Mouse (Mus musculus): ENCODE measurements around the gene Dhx9. TPM values are rescaled to one million over a fixed set of nuclear protein-coding genes. Genes with fewer than 3 reads are reported as not detected.

The Dhx9 gene
- total and polyA plus RNA-seq, 2 experiments: 5.7 to 41.1 TPM

DNA sequence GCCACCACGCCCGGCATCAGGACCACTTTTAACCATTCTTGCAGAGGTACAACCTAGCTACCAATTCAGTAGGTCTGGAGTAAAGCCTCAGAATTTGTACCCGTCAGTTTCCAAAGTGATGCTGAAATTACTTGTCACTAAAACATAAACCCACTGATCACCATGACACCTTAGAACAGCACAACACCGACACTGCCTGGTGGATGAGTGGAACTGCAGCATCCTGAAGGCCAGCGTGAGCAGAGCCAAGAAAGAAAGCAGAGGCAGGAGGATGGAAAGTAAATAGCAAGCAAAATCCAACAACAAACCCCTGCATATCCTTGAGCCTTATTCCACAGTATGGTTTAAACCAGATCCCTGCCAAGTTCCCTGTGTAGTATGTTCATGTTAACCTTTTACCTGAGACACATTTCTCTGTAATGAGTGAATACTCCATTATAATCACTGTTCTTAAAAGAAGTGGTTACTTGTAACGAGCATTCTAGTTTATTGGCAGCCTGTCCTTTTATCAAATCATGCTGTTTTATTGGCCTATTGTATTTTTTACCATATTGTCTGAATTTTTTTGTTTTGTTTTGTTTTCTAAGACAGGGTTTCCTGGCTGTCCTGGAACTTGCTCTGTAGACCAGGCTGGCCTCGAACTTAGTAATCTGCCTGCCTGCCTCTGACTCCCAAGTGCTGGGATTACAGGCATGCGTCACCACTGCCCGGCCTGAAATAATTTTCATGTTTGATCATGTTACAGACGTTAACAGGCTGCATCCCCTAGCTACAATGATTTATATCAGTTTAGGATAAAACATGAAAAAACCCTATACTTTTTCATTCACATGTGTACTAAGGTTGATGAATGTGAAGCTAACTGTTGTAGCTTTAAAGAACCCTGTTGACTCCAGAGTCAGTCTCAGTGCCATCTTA is 36.0 kb downstream of the Dhx9 start:
- Histone ChIP-seq H3K4me3 (ENCODE audit: insufficient read depth, low read depth, low read length) (no peak overlapping the region), H3K79me2 (ENCODE audit: control insufficient read depth, insufficient read depth, low read length) (no peaks in the 10 kb centered on the region), H3K4me1 (ENCODE audit: control insufficient read depth, insufficient read depth, low read length) (no peaks in the 10 kb centered on the region), H3K36me3 (ENCODE audit: control insufficient read depth, insufficient read depth, low read length) (peaks cover 14% of the 10 kb centered on the region; the same call in 1 of the 2 replicates), H3K27me3 (ENCODE audit: control insufficient read depth, insufficient read depth, low read length) (no peaks in the 10 kb centered on the region), H3K9ac (ENCODE audit: low read depth, low read length) (no peak overlapping the region), H3K27ac (replicated peaks; ENCODE audit: insufficient read depth, low read depth, low read length) (no peak overlapping the region)
- TF ChIP-seq POLR2A (IDR thresholded peaks at IDR 0.05; ENCODE audit: extremely low read depth, insufficient read depth, low read length) (no peak), CTCF (IDR thresholded peaks at IDR 0.05; ENCODE audit: low read depth, low read length) (peak; percentile 64)
- 82% methylated on average over 10 of the region's 10 CpGs for WGBS
- DNase-seq (ENCODE audit: extremely low read depth, low read depth, low spot score): no peak

DNA sequence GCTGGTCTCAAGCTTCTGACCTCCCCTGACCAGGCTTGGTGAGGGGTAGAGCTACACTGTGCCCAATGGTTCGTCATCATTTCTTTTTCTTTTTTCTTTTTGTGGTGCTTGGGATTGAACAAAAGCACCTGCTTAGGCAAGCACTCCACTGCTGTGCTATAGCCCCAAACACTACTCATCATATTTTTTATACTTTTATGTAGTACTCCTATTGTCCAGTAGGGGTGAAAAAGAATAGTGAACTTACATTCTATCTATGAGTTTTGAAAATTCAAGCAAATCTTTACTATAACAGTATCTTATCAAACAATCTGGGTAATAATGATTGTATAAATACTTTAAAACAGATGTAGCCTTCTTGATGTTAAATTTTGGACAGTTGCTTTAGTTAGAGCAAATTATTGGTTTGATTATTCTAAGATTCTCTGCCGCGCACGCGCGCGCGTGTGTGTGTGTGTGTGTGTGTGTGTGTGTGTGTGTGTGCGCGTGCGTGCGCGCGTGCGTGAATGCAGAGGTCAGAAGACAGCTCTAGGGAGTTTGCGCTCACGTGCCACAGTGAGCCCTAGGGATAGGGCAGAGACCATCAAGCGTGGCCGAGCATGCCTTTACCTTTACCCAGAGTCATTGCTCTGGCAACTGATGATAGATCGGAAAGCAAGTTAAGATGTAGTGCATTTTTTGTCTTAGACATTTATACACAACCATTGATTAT is 41.2 kb downstream of the Dhx9 start:
- TF ChIP-seq CTCF (IDR thresholded peaks at IDR 0.05; ENCODE audit: low read depth, low read length) (no peak), POLR2A (IDR thresholded peaks at IDR 0.05; ENCODE audit: extremely low read depth, insufficient read depth, low read length) (no peak)
- Histone ChIP-seq H3K4me3 (ENCODE audit: insufficient read depth, low read depth, low read length) (no peak overlapping the region), H3K27ac (replicated peaks; ENCODE audit: insufficient read depth, low read depth, low read length) (no peak overlapping the region), H3K79me2 (ENCODE audit: control insufficient read depth, insufficient read depth, low read length) (no peaks in the 10 kb centered on the region), H3K36me3 (ENCODE audit: control insufficient read depth, insufficient read depth, low read length) (no peaks in the 10 kb centered on the region), H3K4me1 (ENCODE audit: control insufficient read depth, insufficient read depth, low read length) (no peaks in the 10 kb centered on the region), H3K9ac (ENCODE audit: low read depth, low read length) (no peak overlapping the region), H3K27me3 (ENCODE audit: control insufficient read depth, insufficient read depth, low read length) (no peaks in the 10 kb centered on the region)
- no peak for DNase-seq (ENCODE audit: extremely low read depth, low read depth, low spot score)
- 98% methylated on average over 20 of the region's 20 CpGs for WGBS

DNA sequence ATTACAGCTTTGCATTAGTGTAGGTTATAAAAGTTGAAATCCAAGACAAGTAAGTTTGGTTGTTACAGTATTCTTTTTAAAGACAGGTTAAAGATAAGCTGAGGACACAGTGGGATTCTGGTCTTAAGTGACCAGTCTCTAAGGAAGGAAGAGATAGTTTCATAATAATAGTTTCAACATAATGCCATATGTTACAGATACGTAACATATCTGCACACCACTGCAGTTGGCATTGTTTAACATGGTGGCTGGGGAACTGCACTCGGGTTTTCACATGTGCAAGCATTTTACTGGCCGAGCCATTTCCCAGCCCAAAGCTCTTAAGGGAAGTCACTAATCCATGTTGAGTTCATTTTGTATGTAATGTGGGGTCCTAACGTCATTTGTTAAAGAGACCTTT is 43.8 kb downstream of the Dhx9 start:
- Histone ChIP-seq H3K9ac (ENCODE audit: low read depth, low read length) (no peak overlapping the region), H3K27me3 (ENCODE audit: control insufficient read depth, insufficient read depth, low read length) (no peaks in the 10 kb centered on the region), H3K4me1 (ENCODE audit: control insufficient read depth, insufficient read depth, low read length) (no peaks in the 10 kb centered on the region), H3K4me3 (ENCODE audit: insufficient read depth, low read depth, low read length) (no peak overlapping the region), H3K27ac (replicated peaks; ENCODE audit: insufficient read depth, low read depth, low read length) (no peak overlapping the region), H3K36me3 (ENCODE audit: control insufficient read depth, insufficient read depth, low read length) (no peaks in the 10 kb centered on the region), H3K79me2 (ENCODE audit: control insufficient read depth, insufficient read depth, low read length) (no peaks in the 10 kb centered on the region)
- TF ChIP-seq POLR2A (IDR thresholded peaks at IDR 0.05; ENCODE audit: extremely low read depth, insufficient read depth, low read length): no peak
- no peak for TF ChIP-seq CTCF (IDR thresholded peaks at IDR 0.05; ENCODE audit: low read depth, low read length)
- 79% methylated on average over 4 of the region's 4 CpGs for WGBS
- DNase-seq (ENCODE audit: extremely low read depth, low read depth, low spot score): no peak

- no peaks in the 10 kb centered on the region for H3K36me3 ChIP-seq (ENCODE audit: control insufficient read depth, insufficient read depth, low read length)
- no peak overlapping the region for H3K27ac ChIP-seq (replicated peaks; ENCODE audit: insufficient read depth, low read depth, low read length)
- H3K4me1 ChIP-seq (ENCODE audit: control insufficient read depth, insufficient read depth, low read length): no peaks in the 10 kb centered on the region
- 94% methylated on average over 1 of the region's 1 CpGs for WGBS
- TF ChIP-seq POLR2A (IDR thresholded peaks at IDR 0.05; ENCODE audit: extremely low read depth, insufficient read depth, low read length) (no peak), CTCF (IDR thresholded peaks at IDR 0.05; ENCODE audit: low read depth, low read length) (no peak)
- no peaks in the 10 kb centered on the region for H3K79me2 ChIP-seq (ENCODE audit: control insufficient read depth, insufficient read depth, low read length)
- no peak for DNase-seq (ENCODE audit: extremely low read depth, low read depth, low spot score)
- no peak overlapping the region for H3K9ac ChIP-seq (ENCODE audit: low read depth, low read length)
- no peaks in the 10 kb centered on the region for H3K27me3 ChIP-seq (ENCODE audit: control insufficient read depth, insufficient read depth, low read length)
- no peak overlapping the region for H3K4me3 ChIP-seq (ENCODE audit: insufficient read depth, low read depth, low read length)
These were observed 44.4 kb downstream of the Dhx9 start for GRCm38 (mm10) chr1:153443019-153443418.

DNA sequence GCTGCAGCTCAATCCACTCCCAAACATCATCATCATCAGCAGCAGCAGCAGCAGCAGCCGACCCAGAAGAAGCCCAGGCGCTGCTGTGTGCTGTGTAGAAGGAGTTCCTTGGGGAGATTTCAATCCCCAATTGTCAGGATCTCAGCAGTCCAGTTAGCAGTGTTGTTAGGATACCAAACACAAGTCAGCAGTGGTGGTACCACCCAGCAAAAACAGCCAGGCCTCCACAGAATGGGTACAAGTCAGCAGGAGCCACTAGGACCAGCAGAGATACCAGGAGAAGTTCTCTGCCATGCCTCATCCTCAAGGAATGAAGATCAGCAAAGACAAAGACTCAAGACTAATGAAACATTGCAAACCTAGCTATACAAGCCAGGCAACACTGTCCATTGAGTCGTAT is 45.8 kb downstream of the Dhx9 start:
- H3K36me3 ChIP-seq (ENCODE audit: control insufficient read depth, insufficient read depth, low read length): no peaks in the 10 kb centered on the region
- no peaks in the 10 kb centered on the region for H3K27me3 ChIP-seq (ENCODE audit: control insufficient read depth, insufficient read depth, low read length)
- H3K79me2 ChIP-seq (ENCODE audit: control insufficient read depth, insufficient read depth, low read length): no peaks in the 10 kb centered on the region
- H3K4me1 ChIP-seq (ENCODE audit: control insufficient read depth, insufficient read depth, low read length): no peaks in the 10 kb centered on the region
- H3K27ac ChIP-seq (replicated peaks; ENCODE audit: insufficient read depth, low read depth, low read length): no peak overlapping the region
- TF ChIP-seq CTCF (IDR thresholded peaks at IDR 0.05; ENCODE audit: low read depth, low read length) (no peak), POLR2A (IDR thresholded peaks at IDR 0.05; ENCODE audit: extremely low read depth, insufficient read depth, low read length) (no peak)
- WGBS: 90% methylated on average over 3 of the region's 3 CpGs
- no peak for DNase-seq (ENCODE audit: extremely low read depth, low read depth, low spot score)
- H3K9ac ChIP-seq (ENCODE audit: low read depth, low read length): no peak overlapping the region
- no peak overlapping the region for H3K4me3 ChIP-seq (ENCODE audit: insufficient read depth, low read depth, low read length)

All from liver, adult 2 months (tissue).